Mouse (Mus musculus) megakaryocyte, embryonic 14.5 days (primary cell): ENCODE results near the gene Id1. TPM values are rescaled to one million over a fixed set of nuclear protein-coding genes. Genes with fewer than 3 reads are reported as not detected.

Experiments used
- H3K27me3 ChIP-seq: replicated peaks from 2 replicates; pipeline ENCODE3; 2012; ENCODE audit warnings: inconsistent platforms
- H3K36me3 ChIP-seq: replicated peaks from 2 replicates; pipeline ENCODE3; 2012; ENCODE audit warnings: low read length, inconsistent platforms, mixed read lengths
- H3K4me1 ChIP-seq: 2 replicates; pipeline ENCODE4 v1.6.1; 2012; ENCODE audit warnings: inconsistent platforms
- H3K4me3 ChIP-seq: replicated peaks from 2 replicates; pipeline ENCODE3; 2012; ENCODE audit warnings: moderate library complexity, mild to moderate bottlenecking, inconsistent platforms
- H3K9me3 ChIP-seq: 2 replicates; pipeline ENCODE4 v1.6.1; 2012; ENCODE audit warnings: inconsistent platforms
- FLI1 ChIP-seq: IDR thresholded peaks from 2 replicates; pipeline ENCODE4 v1.6.1; 2012; ENCODE audit warnings: low read length, inconsistent platforms, mixed read lengths
- GATA1 ChIP-seq: IDR thresholded peaks from 3 replicates; pipeline ENCODE4 v1.6.1; 2012; ENCODE audit warnings: mixed read lengths, low read length, inconsistent platforms, borderline replicate concordance
- polyA plus RNA-seq: library from polyadenylated mRNA; stranded (reverse); fragments of >175 nt; gene quantifications from 2 replicates; pipeline ENCODE4 v1.2.3, GENCODE M21; 2012; ENCODE audit warnings: low replicate concordance; ENCODE audit not compliant: insufficient read depth

Gene Id1
- polyA plus RNA-seq, 1 experiment: 45.9 TPM

- no peak for TF ChIP-seq FLI1
- TF ChIP-seq GATA1: no peak
- no peak overlapping the region for H3K4me3 ChIP-seq
- H3K27me3 ChIP-seq: peaks cover 2% of the 10 kb centered on the region
- peaks cover 73% of the 10 kb centered on the region for H3K4me1 ChIP-seq
- peaks cover 12% of the 10 kb centered on the region for H3K36me3 ChIP-seq
- H3K9me3 ChIP-seq: no peaks in the 10 kb centered on the region
These were observed 29.1 kb downstream of the Id1 start for GRCm38 (mm10) chr2:152765045-152765674.

- H3K4me3 ChIP-seq: peak overlapping the region; percentile 83
- no peak for TF ChIP-seq GATA1
- no peak for TF ChIP-seq FLI1
- no peaks in the 10 kb centered on the region for H3K9me3 ChIP-seq
- H3K27me3 ChIP-seq: no peaks in the 10 kb centered on the region
- peaks cover 67% of the 10 kb centered on the region for H3K4me1 ChIP-seq
- peaks cover 18% of the 10 kb centered on the region for H3K36me3 ChIP-seq
These were observed 30.5 kb downstream of the Id1 start for GRCm38 (mm10) chr2:152766387-152767123.

DNA sequence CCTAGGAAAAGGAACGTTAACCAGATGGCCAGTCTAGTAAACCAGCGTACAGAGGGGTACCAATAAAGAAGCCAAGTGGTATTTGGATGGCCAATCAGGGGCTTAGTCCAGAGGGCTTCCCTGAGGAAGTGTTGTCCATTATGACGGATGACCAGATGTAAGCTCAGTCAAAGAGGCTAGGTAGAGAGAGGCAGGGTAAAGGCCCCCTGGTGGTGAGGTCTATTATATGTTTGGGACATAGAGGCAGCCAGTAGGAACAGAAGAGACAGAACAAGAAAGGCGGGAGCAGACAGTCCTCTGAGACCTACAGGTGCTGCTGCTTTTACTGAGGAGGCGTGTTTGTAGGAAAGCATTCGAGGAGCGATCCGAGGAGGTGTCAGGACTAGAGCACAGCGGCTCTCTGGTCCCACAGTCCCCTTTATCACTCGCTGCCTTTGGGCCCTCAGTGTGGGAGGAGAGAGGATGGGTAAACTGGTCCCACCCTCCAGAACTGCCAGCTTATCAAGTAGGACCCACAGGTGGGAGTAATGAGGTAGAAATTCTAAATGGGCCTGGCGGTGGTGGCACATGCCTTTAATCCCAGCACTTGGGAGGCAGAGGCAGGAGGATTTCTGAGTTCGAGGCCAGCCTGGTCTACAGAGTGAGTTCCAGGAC, 31.7 kb downstream of the Id1 start:
- Histone ChIP-seq H3K9me3 (no peaks in the 10 kb centered on the region), H3K4me3 (no peak overlapping the region), H3K36me3 (peaks cover 18% of the 10 kb centered on the region), H3K4me1 (peaks cover 69% of the 10 kb centered on the region), H3K27me3 (no peaks in the 10 kb centered on the region)
- TF ChIP-seq FLI1 (no peak), GATA1 (no peak)

GRCm38 (mm10) chr2:152769677-152770076, 33.6 kb downstream of the Id1 start:
- no peak overlapping the region for H3K4me3 ChIP-seq
- no peak for TF ChIP-seq FLI1
- TF ChIP-seq GATA1: no peak
- H3K9me3 ChIP-seq: no peaks in the 10 kb centered on the region
- peaks cover 29% of the 10 kb centered on the region for H3K36me3 ChIP-seq
- peaks cover 73% of the 10 kb centered on the region for H3K4me1 ChIP-seq
- no peaks in the 10 kb centered on the region for H3K27me3 ChIP-seq

- Histone ChIP-seq H3K27me3 (no peaks in the 10 kb centered on the region), H3K36me3 (peaks cover 48% of the 10 kb centered on the region), H3K4me3 (peak overlapping the region; percentile 7), H3K9me3 (no peaks in the 10 kb centered on the region), H3K4me1 (peaks cover 75% of the 10 kb centered on the region)
- no peak for TF ChIP-seq GATA1
- TF ChIP-seq FLI1: no peak
These were observed 35.5 kb downstream of the Id1 start for GRCm38 (mm10) chr2:152771571-152771970.

DNA sequence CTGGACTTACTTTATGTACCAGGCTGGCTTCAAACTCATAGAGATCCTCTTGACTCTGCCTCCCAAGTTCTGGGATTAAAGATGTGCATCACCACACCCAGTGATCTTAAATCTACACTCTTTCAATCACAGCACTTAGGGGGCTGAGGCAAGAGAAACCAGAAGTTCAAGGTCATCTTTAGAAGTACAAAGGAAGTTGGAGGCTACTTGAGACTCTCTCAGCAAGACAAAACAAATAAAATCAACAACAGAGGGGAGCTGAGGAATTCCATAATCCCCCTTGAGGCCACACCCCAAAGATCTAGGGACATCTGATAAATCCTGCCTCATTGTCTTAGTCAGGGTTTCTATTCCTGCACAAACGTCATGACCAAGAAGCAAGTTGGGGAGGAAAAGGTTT, 36.2 kb downstream of the Id1 start:
- H3K4me1 ChIP-seq: peaks cover 75% of the 10 kb centered on the region
- H3K27me3 ChIP-seq: no peaks in the 10 kb centered on the region
- TF ChIP-seq GATA1 (no peak), FLI1 (no peak)

GRCm38 (mm10) chr2:152775357-152775756, 39.3 kb downstream of the Id1 start:
- H3K27me3 ChIP-seq: no peaks in the 10 kb centered on the region
- H3K4me3 ChIP-seq: no peak overlapping the region
- H3K9me3 ChIP-seq: no peaks in the 10 kb centered on the region
- TF ChIP-seq GATA1: no peak
- TF ChIP-seq FLI1: no peak
- peaks cover 75% of the 10 kb centered on the region for H3K36me3 ChIP-seq
- peaks cover 81% of the 10 kb centered on the region for H3K4me1 ChIP-seq

More for the DNA sequence above, 36.2 kb downstream of the Id1 start:
- Histone ChIP-seq H3K36me3 (peaks cover 55% of the 10 kb centered on the region), H3K4me3 (no peak overlapping the region), H3K9me3 (no peaks in the 10 kb centered on the region)

GRCm38 (mm10) chr2:152776019-152776418, 40.0 kb downstream of the Id1 start:
- no peaks in the 10 kb centered on the region for H3K9me3 ChIP-seq
- peaks cover 78% of the 10 kb centered on the region for H3K36me3 ChIP-seq
- H3K4me1 ChIP-seq: peaks cover 88% of the 10 kb centered on the region
- H3K27me3 ChIP-seq: no peaks in the 10 kb centered on the region
- no peak overlapping the region for H3K4me3 ChIP-seq
- no peak for TF ChIP-seq GATA1
- TF ChIP-seq FLI1: no peak

DNA sequence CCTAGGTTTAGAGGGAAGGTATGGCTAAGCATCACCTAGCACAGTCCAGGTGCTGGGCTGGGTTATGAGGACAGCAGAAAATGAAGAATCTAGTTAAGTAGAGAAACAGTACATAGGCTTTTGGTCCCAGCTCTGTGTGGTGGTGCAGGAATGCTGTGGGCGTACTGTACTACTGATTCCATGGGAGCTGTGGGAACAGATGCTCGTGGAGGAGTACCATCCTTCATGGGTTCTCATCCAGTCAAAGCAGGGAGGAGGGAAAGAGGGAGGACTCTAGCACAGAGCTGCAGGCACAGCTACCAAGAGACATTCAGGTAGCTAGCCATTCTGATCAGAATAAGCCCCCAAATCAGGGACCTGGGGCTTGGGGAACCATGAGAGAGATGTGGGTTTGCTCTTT, 40.4 kb downstream of the Id1 start:
- H3K4me1 ChIP-seq: peaks cover 91% of the 10 kb centered on the region
- no peaks in the 10 kb centered on the region for H3K9me3 ChIP-seq
- H3K36me3 ChIP-seq: peaks cover 81% of the 10 kb centered on the region
- H3K27me3 ChIP-seq: no peaks in the 10 kb centered on the region
- TF ChIP-seq FLI1 (no peak), GATA1 (no peak)
- H3K4me3 ChIP-seq: no peak overlapping the region

DNA sequence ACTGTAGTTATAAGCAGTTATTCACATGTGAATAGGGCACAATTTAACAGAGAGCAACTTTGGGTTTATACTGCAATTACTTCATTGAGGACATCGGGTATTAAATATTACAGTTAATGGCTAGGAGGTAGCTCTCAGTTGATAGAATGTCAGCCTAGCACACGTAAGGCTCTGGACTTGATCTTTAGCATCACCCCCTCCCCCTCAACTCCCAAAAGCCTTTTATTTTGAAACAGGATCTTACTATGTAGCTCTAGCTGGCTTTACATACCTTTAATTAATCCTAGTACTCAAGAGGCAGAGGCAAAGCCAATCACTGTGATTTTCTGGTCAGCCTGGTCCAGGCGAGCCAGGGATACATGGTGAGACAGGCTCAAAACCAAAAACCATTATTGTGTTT, 41.0 kb downstream of the Id1 start:
- no peak overlapping the region for H3K4me3 ChIP-seq
- H3K27me3 ChIP-seq: no peaks in the 10 kb centered on the region
- TF ChIP-seq GATA1 (no peak), FLI1 (no peak)
- H3K9me3 ChIP-seq: no peaks in the 10 kb centered on the region
- peaks cover 91% of the 10 kb centered on the region for H3K4me1 ChIP-seq
- peaks cover 83% of the 10 kb centered on the region for H3K36me3 ChIP-seq

DNA sequence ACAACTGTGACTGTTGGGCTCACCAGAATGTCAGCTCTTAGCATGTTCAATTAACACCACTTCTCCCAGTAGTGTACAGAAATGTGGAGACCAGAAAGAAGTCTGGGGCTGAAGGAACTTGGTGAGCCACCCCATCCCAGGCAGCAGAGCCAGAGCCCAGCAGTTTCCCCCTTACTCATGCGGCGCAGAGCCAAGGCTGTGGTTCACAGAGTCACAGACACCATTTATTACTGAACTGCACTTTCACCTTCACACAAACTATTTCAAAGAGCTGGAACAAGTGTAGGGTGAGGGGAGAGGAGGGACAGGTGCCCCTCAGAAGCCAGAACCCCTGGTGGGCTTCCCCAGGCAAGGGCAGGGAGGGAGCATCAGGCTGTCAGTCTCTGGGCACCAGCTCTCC, 44.4 kb downstream of the Id1 start:
- H3K4me3 ChIP-seq: peak overlapping the region; percentile 38
- no peaks in the 10 kb centered on the region for H3K9me3 ChIP-seq
- H3K27me3 ChIP-seq: no peaks in the 10 kb centered on the region
- peaks cover 96% of the 10 kb centered on the region for H3K4me1 ChIP-seq
- TF ChIP-seq FLI1 (no peak), GATA1 (no peak)
- H3K36me3 ChIP-seq: peaks cover 98% of the 10 kb centered on the region
